Mouse (Mus musculus) stomach, postnatal 0 days (tissue): ENCODE results near the gene Senp7. TPM values are rescaled to one million over a fixed set of nuclear protein-coding genes. Genes with fewer than 3 reads are reported as not detected.
A peak's percentile ranks its signal among the peaks of the same experiment; 100 is the strongest.

Experiments
- ATAC-seq: fragments of 200-750 bp; cut with Nextera tagmentation; 2 replicates; pipeline ENCODE4 v1.8.0; 2017; ENCODE audit not compliant: low FRiP score, low TSS enrichment
- DNase-seq: peaks from one replicate; pipeline ENCODE4 v3.0.0-alpha.2; 2016; ENCODE audit warnings: low spot score
- H3K27ac ChIP-seq: fragments of 300-500 bp; sonication (generic); replicated peaks from 2 replicates; pipeline ENCODE4 v1.5.1; 2014; ENCODE audit warnings: mild to moderate bottlenecking, control low read depth
- H3K27me3 ChIP-seq: fragments of 300-500 bp; sonication (generic); 2 replicates; pipeline ENCODE4 v1.6.1; 2014; ENCODE audit warnings: low read length; ENCODE audit not compliant: control insufficient read depth, insufficient read depth
- H3K36me3 ChIP-seq: fragments of 300-500 bp; sonication (generic); 2 replicates; pipeline ENCODE4 v1.6.1; 2014; ENCODE audit warnings: low read length, mixed read lengths; ENCODE audit not compliant: control insufficient read depth, insufficient read depth
- H3K4me1 ChIP-seq: fragments of 300-500 bp; sonication (generic); replicated peaks from 2 replicates; pipeline ENCODE4 v1.6.1; 2014; ENCODE audit warnings: antibody characterized with exemption; ENCODE audit not compliant: control insufficient read depth, insufficient read depth
- H3K4me2 ChIP-seq: fragments of 300-500 bp; sonication (generic); replicated peaks from 2 replicates; pipeline ENCODE4 v1.6.1; 2014; ENCODE audit warnings: low read depth, mild to moderate bottlenecking, control low read depth, moderate library complexity
- H3K4me3 ChIP-seq: fragments of 300-500 bp; sonication (generic); 2 replicates; pipeline ENCODE4 v1.5.1; 2014; ENCODE audit warnings: low read depth, low read length, control low read depth
- H3K9ac ChIP-seq: fragments of 300-500 bp; sonication (generic); 2 replicates; pipeline ENCODE4 v1.6.1; 2014; ENCODE audit warnings: mild to moderate bottlenecking, low read length, control low read depth, mixed read lengths
- H3K9me3 ChIP-seq: fragments of 300-500 bp; sonication (generic); 2 replicates; pipeline ENCODE4 v1.6.1; 2016; ENCODE audit warnings: low read length; ENCODE audit not compliant: control insufficient read depth
- CTCF ChIP-seq: IDR thresholded peaks from 2 replicates; pipeline ENCODE4 v1.5.1; 2016; ENCODE audit warnings: antibody characterized with exemption, low read depth, mild to moderate bottlenecking, moderate library complexity
- EP300 ChIP-seq: optimal IDR thresholded peaks from 2 replicates; pipeline ENCODE3; 2016; ENCODE audit warnings: antibody characterized with exemption
- whole genome bisulfite sequencing: fragments of 180-500 bp; shearing (Covaris S2); extraction: QIAGEN DNeasy Blood & Tissue Kit; methylation state at CpG from one replicate; pipeline ENCODE4 v1.1.7; 2014; 5-methylcytosine and 5-hydroxymethylcytosine counted together
- polyA plus RNA-seq: library from polyadenylated mRNA; unstranded; fragments of >200 nt; fragmentation: Nextera tagmentation; extraction: Ambion mirVana; gene quantifications from 2 replicates; pipeline ENCODE4 v1.2.1, GENCODE M21; 2015

The Senp7 gene
- polyA plus RNA-seq, 1 experiment from 2014 or later = 12.6 TPM

DNA sequence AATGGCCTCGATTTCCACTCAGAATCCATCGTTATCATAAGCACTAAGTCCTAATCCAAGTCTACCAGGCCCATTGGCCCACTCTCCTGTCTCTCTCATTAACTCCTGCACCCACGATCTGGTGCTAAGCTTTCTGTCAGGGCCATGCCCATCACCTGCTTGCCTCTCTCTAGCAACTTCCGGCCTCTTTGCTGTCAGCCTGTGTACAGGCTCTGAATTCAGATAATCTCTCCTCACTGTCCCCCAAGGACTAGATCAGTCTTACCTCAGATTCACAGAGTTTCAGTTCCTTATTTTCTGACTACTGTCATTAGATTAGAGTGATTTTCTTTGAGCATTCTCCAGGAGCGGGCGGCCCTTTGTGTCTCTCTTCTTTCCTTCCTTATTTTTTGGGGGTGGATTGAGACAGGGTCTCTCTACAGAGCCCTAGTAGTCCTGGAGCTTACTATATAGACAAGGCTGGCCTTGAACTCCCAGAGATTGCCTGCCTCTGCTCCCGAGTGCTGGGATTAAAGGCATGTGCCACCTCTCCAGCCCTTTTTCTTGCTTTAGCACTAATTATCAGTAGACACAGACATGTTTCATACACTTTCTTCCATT, 14.0 kb downstream of the Senp7 start:
- no peak overlapping the region for H3K9ac ChIP-seq
- no peak overlapping the region for H3K27ac ChIP-seq
- H3K36me3 ChIP-seq = no peaks in the 10 kb centered on the region
- no peaks in the 10 kb centered on the region for H3K9me3 ChIP-seq
- no peak overlapping the region for H3K4me2 ChIP-seq
- no peak overlapping the region for H3K4me3 ChIP-seq
- 72% methylated on average over 7 of the region's 7 CpGs for WGBS
- TF ChIP-seq EP300 = no peak
- no peak for TF ChIP-seq CTCF
- ATAC-seq (no peak), DNase-seq (no peak)
- no peaks in the 10 kb centered on the region for H3K4me1 ChIP-seq
- no peaks in the 10 kb centered on the region for H3K27me3 ChIP-seq

DNA sequence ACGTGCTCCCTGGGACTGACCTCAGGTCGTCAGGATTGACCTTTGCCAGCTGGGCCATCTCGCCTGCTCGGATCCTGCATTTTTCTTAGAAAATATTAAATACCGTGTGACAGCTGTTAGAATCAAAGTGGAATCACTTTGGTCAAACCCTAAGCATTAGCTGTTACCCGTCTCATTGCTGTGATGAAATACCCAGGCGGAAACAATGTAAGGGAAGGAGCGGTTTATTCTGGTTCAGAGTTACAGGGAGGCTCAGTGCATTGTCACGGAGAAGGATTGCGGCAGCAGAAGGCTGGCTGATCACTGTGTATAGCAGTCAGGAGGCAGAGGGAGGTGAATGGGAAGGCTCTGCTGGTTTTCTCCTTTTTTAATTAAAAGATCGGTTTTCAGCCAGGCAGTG, 14.8 kb downstream of the Senp7 start:
- Histone ChIP-seq H3K9ac (no peak overlapping the region), H3K36me3 (no peaks in the 10 kb centered on the region), H3K4me2 (no peak overlapping the region), H3K4me1 (no peaks in the 10 kb centered on the region), H3K27me3 (no peaks in the 10 kb centered on the region), H3K27ac (no peak overlapping the region), H3K9me3 (no peaks in the 10 kb centered on the region), H3K4me3 (no peak overlapping the region)
- 52% methylated on average over 11 of the region's 11 CpGs for WGBS
- no peak for TF ChIP-seq CTCF
- no peak for TF ChIP-seq EP300
- DNase-seq = no peak
- ATAC-seq = no peak

GRCm38 (mm10) chr16:56064334-56064990, 16.3 kb downstream of the Senp7 start:
- H3K4me1 ChIP-seq = no peaks in the 10 kb centered on the region
- no peaks in the 10 kb centered on the region for H3K9me3 ChIP-seq
- TF ChIP-seq EP300 (no peak), CTCF (peak; percentile 87)
- DNase-seq = peak; percentile 67
- peak overlapping the region; percentile 55 for H3K4me2 ChIP-seq
- H3K36me3 ChIP-seq = no peaks in the 10 kb centered on the region
- H3K9ac ChIP-seq = no peak overlapping the region
- 2% methylated on average over 20 of the region's 20 CpGs for WGBS
- peak; percentile 91 for ATAC-seq
- H3K27ac ChIP-seq = no peak overlapping the region
- no peaks in the 10 kb centered on the region for H3K27me3 ChIP-seq
- H3K4me3 ChIP-seq = peak overlapping the region; percentile 40

DNA sequence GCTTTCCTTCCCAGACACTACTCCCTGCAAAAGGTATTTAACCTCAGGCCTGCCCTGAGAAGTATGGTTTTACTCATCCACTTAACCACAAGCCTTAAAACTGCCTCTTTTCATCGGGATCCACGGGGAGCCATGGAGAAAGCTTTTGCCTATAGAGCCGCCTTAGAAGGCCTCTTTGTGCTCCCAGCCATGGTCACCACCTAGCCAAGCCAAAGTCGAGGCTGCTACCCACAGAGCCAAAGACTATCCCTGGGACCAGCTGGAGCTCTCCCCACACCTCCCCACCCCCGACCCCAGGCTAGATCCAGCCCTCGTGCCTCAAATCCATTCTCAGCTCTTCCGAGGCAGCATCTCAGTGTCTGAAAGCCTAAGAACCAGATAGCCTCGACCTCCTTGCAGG, 18.0 kb downstream of the Senp7 start:
- no peak overlapping the region for H3K4me3 ChIP-seq
- no peak overlapping the region for H3K27ac ChIP-seq
- ATAC-seq (no peak), DNase-seq (no peak)
- no peaks in the 10 kb centered on the region for H3K36me3 ChIP-seq
- no peak for TF ChIP-seq CTCF
- no peak for TF ChIP-seq EP300
- H3K9ac ChIP-seq = no peak overlapping the region
- no peak overlapping the region for H3K4me2 ChIP-seq
- H3K27me3 ChIP-seq = no peaks in the 10 kb centered on the region
- no peaks in the 10 kb centered on the region for H3K4me1 ChIP-seq
- 52% methylated on average over 8 of the region's 8 CpGs for WGBS
- H3K9me3 ChIP-seq = no peaks in the 10 kb centered on the region

- TF ChIP-seq EP300 = no peak
- no peak for TF ChIP-seq CTCF
- H3K4me2 ChIP-seq = no peak overlapping the region
- H3K9me3 ChIP-seq = no peaks in the 10 kb centered on the region
- H3K4me3 ChIP-seq = no peak overlapping the region
- H3K27me3 ChIP-seq = no peaks in the 10 kb centered on the region
- ATAC-seq (no peak), DNase-seq (no peak)
- H3K9ac ChIP-seq = no peak overlapping the region
- H3K27ac ChIP-seq = no peak overlapping the region
- WGBS = 87% methylated on average over 6 of the region's 6 CpGs
- H3K4me1 ChIP-seq = no peaks in the 10 kb centered on the region
- H3K36me3 ChIP-seq = no peaks in the 10 kb centered on the region
Observed at GRCm38 (mm10) chr16:56068523-56069070, 20.5 kb downstream of the Senp7 start.
